Mouse (Mus musculus) left cerebral cortex, adult 6 months (tissue): ENCODE results near the gene Gm8050. TPM values are rescaled to one million over a fixed set of nuclear protein-coding genes. Genes with fewer than 3 reads are reported as not detected.

Experiments used
- long read RNA-seq, 2 experiments: library from polyadenylated mRNA; unstranded; transcript quantifications; one replicate each; pipeline ENCODE4 v2.0.0; 2019 to 2020
- polyA plus RNA-seq: library from polyadenylated mRNA; unstranded; fragments of <200 nt; fragmentation: Nextera tagmentation; gene quantifications from 2 replicates; pipeline ENCODE4 v1.2.3, GENCODE M21; 2021

The Gm8050 gene
- polyA plus RNA-seq: not detected in 2 replicates
- long read RNA-seq, experiment 1: 0 reads
- long read RNA-seq, experiment 2: 0 reads

GRCm38 (mm10) chr14:6720151-6720550 lies at the start of gene Gm8050:
TSS of gene Gm8050 (minus strand) at chr14:6720251.

DNA sequence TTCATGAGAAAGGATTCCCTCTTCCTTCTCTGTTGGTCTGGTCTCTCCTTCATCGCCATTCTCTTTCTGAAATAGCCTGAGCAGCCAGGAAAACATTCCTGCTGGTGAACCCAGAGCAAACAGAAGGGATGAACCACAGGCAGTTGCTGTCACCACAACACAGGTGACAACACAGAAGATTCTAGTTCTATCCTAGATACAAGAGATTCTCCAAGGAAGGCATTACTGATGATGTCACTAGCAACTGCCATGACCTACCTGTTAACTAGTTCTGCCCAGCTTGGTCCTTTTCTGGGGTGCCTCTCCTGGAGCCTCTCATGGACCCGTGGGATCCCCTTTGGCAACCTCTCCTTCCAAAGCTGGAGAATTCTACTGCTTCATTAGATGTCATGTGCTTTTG lies 22.2 kb upstream of the Gm8050 start, which contains the start of gene Gm3636:
TSS of gene Gm3636 (minus strand) at position 101 of the 400 bp plus-strand sequence.

DNA sequence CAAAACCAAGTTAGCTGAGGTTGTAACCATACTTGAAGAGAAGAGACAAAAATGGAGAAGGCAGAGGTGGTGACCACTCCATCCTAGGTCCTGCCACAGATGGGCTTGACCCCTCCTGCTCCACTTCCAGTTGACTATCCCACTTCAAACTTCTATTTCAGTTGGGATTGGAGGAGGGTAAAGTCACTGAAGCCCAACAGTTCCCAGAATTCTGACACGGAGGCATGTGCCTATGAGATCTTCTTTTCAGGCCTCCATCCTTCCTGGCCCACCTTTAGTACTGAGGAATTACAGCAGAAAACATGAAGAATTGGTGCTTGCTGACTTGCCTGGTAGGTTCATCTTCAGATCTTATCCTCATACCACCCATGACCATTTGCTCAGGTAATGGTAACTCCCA lies 36.0 kb downstream of the Gm8050 start, which contains the start of gene Gm10251:
TSS of gene Gm10251 (minus strand) at position 101 of the 400 bp plus-strand sequence.

Other genes starting within 250 kb of the Gm8050 start
- gene Gm8356, start 183.0 kb downstream of the Gm8050 start, polyA plus RNA-seq: not detected in 2 replicates
- gene Gm3629, start 129.6 kb downstream of the Gm8050 start, polyA plus RNA-seq: 0.06 and 0.12 TPM in 2 replicates
- not detected in 2 replicates for gene Gm3460, start 97.8 kb downstream of the Gm8050 start, polyA plus RNA-seq
- gene Gm10251, start 36.1 kb downstream of the Gm8050 start, polyA plus RNA-seq: 0.16 TPM in 1 of 2 replicates, not detected in the other
- gene Gm3636, start 22.1 kb upstream of the Gm8050 start, polyA plus RNA-seq: 1.7 and 1.8 TPM in 2 replicates
- gene Gm8362, start 54.2 kb upstream of the Gm8050 start, polyA plus RNA-seq: not detected in 2 replicates
- not detected in 2 replicates for gene Gm3642, start 120.1 kb upstream of the Gm8050 start, polyA plus RNA-seq
- 2.8 and 3.2 TPM in 2 replicates for gene Gm3667, start 169.7 kb upstream of the Gm8050 start, polyA plus RNA-seq